Mouse (Mus musculus) urinary bladder, postnatal 14 days (tissue): ENCODE data around the gene Fxr2.

ENCODE experiments used
- DNase-seq: peaks from one replicate; pipeline ENCODE4 v3.0.0; 2021; ENCODE audit warnings: low spot score

Fxr2 gene

GRCm38 (mm10) chr11:69632284-69633089 lies at the start of gene Fxr2:
TSS of gene Fxr2 (plus strand) at chr11:69632990.
- DNase-seq, result peak; percentile 100

DNA sequence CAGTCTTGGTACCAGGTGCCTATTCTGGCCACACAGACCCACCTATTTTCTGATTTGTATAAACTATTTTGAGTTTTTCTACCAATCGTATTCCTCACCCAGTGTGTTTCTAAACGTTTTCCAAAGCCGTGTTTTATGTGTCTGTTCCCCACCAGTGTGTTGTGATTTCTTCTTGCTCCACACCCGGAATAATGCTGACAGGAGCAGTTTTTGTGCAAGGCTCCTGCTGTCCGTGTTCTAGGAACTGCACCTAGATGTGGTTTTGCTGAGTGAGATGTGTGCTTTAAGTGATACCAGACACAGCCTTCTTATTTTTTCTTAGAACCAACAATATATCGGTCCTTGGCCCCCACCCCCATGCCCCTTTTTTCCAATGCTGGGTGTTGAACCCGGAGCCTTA lies 48.8 kb upstream of the Fxr2 start:
- DNase-seq, result no peak

DNA sequence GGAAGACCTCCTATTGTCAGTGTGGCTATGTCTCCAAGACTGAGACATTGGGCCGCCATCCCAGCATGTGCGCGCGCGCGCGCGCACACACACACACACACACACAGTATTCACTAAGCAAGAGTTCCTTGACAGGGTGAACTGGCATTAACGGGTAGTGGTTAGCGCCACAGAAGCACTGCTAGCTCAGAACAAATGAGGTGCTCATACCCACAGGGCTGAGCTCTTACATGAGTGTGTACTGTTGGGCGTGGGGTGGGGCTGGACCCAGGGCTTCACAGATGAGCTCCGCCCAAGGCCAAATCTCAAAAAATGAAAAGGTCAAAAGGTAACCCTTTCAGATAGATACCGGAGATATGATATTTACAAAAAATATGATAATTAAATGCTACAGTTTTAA lies 47.9 kb upstream of the Fxr2 start:
- no peak for DNase-seq

- no peak for DNase-seq
Observed at GRCm38 (mm10) chr11:69585718-69586325, 47.0 kb upstream of the Fxr2 start.

DNA sequence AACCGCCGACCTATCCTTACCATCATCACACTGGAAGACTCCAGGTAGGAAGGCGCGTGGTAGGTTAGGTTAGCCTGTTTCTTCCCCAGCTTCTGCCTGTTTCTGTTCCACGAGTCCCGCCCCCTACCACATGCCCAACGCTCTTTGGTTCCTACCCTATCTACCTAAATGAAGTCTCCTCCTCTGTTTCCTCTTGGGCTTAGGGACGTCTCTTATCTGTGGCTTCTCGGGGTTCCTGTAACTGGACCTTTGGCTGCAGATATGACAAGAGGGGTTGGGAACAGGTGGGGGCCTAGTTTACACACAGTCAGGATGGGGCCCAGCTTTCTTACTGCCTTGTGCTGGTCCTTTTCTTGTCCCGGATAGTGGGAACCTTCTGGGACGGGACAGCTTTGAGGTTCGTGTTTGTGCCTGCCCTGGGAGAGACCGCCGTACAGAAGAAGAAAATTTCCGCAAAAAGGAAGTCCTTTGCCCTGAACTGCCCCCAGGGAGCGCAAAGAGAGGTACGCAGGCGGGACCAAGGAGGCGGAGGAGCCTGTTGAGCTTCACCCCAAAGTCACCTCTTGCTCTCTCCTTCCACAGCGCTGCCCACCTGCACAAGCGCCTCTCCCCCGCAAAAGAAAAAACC lies 43.5 kb upstream of the Fxr2 start:
- DNase-seq, result no peak

DNA sequence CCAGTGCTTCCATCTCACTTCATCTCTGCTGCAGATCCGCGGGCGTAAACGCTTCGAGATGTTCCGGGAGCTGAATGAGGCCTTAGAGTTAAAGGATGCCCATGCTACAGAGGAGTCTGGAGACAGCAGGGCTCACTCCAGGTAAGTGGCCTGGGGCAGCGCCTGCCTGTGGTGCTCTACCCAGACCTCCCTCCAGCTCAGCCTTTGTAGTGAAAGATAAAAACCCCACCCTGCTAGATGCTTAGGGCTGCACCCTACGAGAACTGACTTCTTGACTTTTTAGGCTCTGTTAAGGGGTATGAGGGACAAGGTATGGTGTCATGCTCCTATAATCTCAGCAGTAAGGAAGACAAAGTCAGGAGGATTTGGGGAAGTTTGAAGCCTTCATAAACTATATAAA lies 42.2 kb upstream of the Fxr2 start:
- DNase-seq, result no peak

GRCm38 (mm10) chr11:69591424-69591823 lies 41.4 kb upstream of the Fxr2 start:
- no peak for DNase-seq

DNA sequence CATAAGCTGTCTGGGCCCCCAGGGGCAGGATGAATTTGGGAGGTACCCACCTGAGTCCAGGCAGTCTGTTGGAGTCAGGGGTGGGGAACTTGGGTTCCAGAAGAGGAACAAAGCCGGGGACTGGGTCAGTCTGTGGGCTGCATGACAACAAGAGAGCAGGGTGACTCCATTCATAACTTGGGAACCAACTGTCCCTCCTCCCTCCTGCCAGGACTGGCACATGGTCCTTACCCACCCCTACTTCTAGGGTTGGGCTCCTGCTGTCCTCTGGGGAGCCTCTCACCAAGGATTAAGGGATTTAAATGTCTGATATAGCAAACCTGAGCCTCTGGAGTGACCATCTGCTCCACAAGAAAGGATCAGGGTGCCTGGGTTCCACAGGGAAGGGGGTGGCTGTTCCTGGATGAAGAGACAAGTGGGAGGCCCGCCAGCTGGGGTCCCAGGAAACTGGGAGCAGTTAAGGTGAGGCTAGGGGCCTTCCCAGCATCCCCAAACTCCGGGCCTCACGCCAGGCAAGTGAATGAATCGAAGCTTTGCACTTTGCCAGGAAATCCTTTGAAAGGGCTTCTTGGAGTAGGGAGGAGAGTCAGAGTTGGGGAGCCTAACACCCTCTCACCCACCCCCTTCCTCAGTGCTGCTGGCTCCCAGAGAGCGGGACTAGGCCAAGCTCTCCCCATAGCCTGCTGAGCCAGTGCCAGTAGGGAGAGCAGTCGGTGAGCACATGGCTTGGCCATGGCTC lies 40.7 kb upstream of the Fxr2 start:
- DNase-seq, result no peak

DNA sequence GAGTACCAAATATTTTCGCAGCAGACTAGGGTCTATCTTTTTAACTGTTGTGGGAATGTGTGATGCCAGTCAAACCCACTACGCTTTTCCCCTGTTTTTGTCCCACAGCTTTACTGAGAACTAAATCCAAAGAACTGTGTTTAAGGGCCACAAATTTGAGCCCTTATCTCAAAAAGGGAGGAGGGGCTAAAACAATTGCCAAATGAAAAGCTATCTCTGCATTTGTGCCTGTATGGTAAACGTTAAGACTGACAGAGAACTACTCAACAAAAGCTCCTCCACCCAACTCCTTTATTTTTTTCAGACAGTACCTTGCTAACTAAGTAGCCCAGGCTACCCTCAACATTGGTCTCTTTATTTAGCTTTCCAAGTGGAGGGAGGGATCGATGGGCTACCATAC lies 40.0 kb upstream of the Fxr2 start:
- DNase-seq, result no peak

GRCm38 (mm10) chr11:69594853-69595252 lies 37.9 kb upstream of the Fxr2 start:
- DNase-seq, result no peak

- no peak for DNase-seq
Observed at GRCm38 (mm10) chr11:69599436-69599835, 33.4 kb upstream of the Fxr2 start.

- peak; percentile 52 for DNase-seq
Observed at GRCm38 (mm10) chr11:69600098-69600497, 32.7 kb upstream of the Fxr2 start.

DNA sequence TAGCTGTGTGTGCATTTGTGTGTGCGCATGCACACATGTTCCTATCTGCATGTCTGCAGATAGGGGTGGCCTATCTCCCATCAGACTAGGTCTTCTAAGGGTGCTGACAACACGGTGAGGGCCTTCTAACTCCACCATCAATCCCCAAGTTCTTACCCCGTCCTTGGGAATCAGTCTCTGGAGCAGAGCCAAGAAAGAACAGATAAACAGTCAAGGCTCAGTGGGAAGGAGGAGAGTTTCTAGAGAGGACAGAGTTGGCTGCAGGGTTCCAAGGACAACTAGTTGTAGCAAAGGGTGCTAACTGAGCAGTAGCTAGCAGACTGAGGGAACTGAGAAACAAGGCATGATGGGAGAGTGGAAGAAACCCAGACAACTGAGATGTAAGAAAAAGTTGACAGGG lies 31.0 kb upstream of the Fxr2 start:
- no peak for DNase-seq

- no peak for DNase-seq
Observed at GRCm38 (mm10) chr11:69603516-69603915, 29.3 kb upstream of the Fxr2 start.

DNA sequence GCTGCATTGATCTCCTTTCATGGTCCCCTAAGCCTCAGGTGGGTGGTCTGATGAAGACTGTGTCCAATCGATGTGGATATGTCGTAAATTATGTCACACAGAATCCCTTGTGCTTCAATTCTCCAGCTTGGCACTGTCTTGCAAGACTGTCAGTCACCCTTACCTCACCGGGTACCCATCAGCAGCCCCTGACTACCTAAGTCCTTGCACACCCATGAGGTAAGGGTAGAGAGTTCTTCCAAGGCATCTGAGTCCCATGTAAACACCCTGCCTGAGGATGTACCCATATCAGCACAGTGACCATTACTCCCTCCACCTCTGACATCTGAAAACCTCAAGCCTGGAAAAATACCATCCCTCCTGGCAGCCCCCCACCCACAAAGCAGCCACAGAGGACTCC lies 28.4 kb upstream of the Fxr2 start:
- DNase-seq, result no peak

- DNase-seq, result no peak
Observed at GRCm38 (mm10) chr11:69604795-69605664, 27.8 kb upstream of the Fxr2 start.

GRCm38 (mm10) chr11:69605726-69606490 lies 26.9 kb upstream of the Fxr2 start, which contains the start of gene Atp1b2:
TSS of gene Atp1b2 (minus strand) at chr11:69605942.
- peak; percentile 58 for DNase-seq

DNA sequence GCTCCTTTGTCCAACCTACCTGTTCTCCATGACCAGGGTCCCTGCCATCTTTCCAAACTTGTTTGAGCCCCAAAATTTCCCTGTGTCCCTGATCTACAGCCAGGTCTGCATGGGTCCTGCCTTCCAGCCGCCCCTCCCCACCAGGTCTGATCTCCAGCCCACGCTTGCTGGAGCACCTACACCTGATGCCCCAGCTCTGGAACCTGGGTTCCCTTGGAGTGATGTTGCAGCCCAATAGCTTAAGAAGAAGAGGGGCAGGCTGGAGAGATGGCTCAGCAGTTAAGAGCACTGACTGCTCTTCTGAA lies 26.3 kb upstream of the Fxr2 start:
- DNase-seq, result no peak

GRCm38 (mm10) chr11:69606832-69607231 lies 26.0 kb upstream of the Fxr2 start:
- DNase-seq, result no peak

- no peak for DNase-seq
Observed at GRCm38 (mm10) chr11:69608525-69608924, 24.3 kb upstream of the Fxr2 start.

- no peak for DNase-seq
Observed at GRCm38 (mm10) chr11:69609416-69609815, 23.4 kb upstream of the Fxr2 start.
